Mouse (Mus musculus): ENCODE measurements around the gene Smug1. TPM values are rescaled to one million over a fixed set of nuclear protein-coding genes. Genes with fewer than 3 reads are reported as not detected.

The Smug1 gene
- total RNA-seq, 2 experiments from 2014 or later, result 17.7 to 19.0 TPM

DNA sequence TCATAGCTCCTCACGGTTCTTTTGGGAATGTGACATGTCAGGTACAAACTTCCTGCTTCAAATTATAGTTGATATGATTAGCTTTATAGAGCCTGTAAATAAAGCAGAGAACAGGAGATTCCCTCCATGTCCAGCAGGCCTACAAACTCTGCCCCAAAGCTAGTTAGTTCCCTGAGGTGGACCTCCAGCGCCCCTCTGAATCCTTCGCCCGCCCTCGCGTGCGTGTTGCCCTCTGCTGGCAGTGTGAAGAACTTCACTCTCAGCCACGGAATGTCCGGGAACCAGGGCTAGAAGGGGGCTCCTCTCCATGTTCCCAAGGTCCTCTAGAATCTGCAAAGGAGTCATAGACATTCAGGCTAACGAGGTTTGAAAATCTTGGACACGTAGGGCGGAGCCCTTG is 11.2 kb upstream of the Smug1 start:
- DNase-seq (ENCODE audit: low spot score in 2 of 2), result no peak

- DNase-seq (ENCODE audit: low spot score in 2 of 2), result no peak
Measured at GRCm38 (mm10) chr15:103177611-103178041, 10.7 kb upstream of the Smug1 start.

DNA sequence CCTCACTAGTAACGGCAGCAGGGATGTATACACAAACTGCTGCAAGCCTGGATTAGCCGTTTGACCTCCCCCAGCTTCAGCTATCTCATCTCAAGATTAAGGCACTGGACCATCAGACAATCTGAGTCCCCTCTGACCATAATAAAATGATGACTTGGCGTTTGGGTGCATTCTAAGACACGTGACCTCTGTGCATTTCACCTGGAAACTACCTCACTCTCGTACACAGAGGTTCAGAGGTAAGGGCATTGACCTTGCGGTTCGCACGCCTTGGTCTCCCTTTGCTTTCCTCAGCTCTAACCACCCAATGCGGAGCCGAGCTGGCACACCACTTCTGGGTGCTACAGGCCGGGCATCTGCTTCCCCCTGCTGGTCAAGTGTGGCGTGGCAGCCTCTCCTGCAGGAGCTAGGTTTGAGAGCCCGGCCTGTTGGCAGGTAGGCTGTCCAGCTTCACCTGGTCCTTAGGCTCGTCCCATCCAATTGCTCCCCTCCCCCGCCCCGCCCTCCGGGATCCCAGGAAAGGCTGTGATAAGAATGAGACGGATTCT is 10.1 kb upstream of the Smug1 start:
- peak; percentile 81 to 82 for DNase-seq (ENCODE audit: low spot score in 2 of 2)

- DNase-seq (ENCODE audit: low spot score in 2 of 2), result no peak
Measured at GRCm38 (mm10) chr15:103173251-103173650, 6.4 kb upstream of the Smug1 start.

DNA sequence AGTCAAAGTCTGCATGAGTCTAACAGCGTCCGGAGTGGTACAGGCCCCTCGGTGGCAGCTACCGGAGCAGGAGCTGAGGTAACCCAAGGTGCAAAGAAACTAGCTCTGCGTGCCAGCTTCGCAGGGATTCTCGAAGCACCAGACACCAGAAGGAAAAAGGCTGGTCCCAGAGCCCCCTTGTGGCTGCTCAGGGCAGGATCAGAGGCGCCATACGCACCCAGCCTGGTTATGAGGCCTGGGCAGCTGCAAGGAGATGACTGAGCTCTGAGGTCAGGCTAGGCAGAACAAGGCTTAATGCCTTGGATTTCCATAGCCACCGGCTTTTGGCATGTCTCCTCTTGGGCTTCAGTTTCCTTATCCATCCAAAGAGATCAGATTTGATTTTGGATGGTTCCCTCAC is 5.6 kb upstream of the Smug1 start:
- no peak for DNase-seq (ENCODE audit: low spot score in 2 of 2)

DNA sequence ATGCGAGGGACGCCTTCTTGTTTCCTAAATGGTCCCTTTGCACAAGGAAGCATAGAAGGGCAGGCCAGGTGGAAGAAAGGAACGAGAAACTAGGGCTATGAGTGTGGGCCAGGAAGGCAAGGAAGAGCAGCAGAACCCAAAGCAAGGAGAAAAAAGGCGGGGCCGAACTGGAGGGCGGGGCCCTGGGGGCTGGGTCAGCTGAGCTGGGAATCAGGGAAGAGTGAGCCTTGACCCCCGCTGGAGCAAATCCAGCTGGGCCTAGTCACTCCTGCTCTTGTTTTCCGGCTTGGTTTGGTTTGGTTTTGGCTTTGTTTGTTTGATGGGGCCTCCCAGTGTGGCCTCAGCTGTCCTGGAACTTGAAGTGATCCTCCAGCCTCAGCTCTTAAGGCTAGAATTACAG is 4.4 kb upstream of the Smug1 start:
- no peak for DNase-seq (ENCODE audit: low spot score in 2 of 2)

- DNase-seq (ENCODE audit: low spot score in 2 of 2), result no peak
Measured at GRCm38 (mm10) chr15:103170316-103170679, 3.4 kb upstream of the Smug1 start.

DNA sequence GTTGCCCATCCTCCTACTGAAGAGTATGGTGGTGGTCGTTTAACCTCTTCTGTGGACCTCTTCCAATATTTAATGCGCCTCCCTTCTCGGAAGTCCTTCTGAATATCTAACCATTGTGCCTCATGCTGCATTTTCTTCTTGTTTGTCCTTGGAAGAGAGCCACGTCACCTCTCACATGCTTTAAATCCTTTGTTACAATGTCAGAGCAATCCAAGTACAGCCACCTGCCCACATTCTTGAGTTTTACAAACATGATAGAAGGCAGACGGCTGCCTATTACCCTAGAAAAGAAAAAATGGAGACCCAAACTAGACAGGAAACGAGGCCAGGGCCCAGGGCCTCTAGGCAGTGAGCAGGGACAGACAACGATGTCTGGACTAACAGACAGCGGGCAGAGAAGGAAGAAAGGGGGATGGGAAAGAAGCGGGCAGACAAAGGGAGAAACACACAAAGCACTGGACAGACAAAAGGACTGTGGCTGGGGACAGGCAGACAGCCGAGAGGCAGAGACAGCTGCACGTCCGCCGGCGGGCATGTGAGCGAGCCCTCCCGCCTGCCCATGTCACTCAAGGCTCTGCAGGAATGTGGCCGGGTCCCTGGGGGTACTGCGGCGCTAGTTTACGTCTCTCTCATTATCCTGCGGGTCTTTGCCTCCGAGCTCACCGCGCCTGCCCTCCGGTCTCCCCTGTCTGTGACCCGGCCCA is 2.9 kb upstream of the Smug1 start:
- no peak for DNase-seq (ENCODE audit: low spot score in 2 of 2)

DNA sequence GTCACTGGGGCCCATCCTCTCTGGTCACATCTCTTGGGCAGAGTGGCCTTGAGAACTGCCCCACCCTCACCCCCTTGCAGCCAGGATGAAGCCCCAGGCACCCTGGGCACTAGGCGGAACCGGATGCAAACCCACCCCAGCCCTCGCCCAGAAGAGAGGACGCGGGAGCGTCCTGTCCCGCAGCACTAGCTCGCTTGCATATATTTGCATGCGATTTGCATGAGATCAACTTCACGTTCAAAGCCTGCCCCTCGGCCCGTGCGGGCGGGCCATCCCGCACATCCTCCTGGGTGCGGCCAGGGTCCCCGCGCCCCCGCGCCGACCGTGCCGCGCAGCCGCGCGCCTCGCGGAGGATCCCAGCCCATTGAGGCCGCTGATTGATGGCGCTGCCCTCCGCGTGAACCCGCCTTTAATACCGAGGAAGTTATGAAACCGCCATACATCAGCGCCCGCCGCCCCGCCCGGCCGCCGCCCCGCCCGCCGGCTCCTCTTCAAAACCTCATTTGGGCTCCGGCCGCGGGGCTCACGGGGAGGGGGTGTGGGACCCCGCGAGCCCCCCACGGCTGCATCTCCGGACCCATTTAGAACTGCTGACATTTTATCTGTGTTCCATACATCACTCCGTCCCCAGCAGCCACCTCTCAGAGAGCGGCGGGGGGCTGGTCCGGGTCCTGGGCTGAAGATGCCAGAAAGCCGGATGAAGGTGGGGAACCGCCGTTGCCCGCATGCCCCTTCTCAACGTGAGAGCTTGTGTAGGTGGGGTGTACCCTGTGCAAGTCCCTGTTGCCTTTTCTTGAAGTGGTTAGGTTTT is 2.1 kb upstream of the Smug1 start:
- DNase-seq (ENCODE audit: low spot score in 2 of 2), result no peak

DNA sequence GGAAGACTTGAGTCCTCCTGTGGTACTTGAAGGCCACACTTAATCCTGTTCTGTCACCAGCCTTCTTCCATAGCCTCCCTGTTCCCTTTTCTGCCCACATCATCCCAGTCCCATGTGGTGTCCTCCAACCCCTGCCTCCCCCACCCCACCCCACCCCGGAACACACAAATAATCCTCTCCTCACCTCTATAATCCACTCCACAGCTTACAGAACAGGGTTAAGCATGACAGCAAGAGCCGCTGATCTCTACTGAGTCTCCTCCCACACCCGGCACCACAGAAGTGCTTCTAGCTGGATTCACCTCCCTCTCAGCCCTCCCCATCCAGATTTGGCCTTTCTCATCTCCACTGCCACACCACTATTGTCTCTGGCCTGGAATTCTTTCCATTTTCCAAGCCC is 894 bp upstream of the Smug1 start:
- DNase-seq (ENCODE audit: low spot score in 2 of 2), result no peak

- no peak for DNase-seq (ENCODE audit: low spot score in 2 of 2)
Measured at GRCm38 (mm10) chr15:103165924-103166323, 968 bp downstream of the Smug1 start.

GRCm38 (mm10) chr15:103165379-103165778 is 1.5 kb downstream of the Smug1 start:
- peak; percentile 62 to 86 for DNase-seq (ENCODE audit: low spot score in 2 of 2)

DNA sequence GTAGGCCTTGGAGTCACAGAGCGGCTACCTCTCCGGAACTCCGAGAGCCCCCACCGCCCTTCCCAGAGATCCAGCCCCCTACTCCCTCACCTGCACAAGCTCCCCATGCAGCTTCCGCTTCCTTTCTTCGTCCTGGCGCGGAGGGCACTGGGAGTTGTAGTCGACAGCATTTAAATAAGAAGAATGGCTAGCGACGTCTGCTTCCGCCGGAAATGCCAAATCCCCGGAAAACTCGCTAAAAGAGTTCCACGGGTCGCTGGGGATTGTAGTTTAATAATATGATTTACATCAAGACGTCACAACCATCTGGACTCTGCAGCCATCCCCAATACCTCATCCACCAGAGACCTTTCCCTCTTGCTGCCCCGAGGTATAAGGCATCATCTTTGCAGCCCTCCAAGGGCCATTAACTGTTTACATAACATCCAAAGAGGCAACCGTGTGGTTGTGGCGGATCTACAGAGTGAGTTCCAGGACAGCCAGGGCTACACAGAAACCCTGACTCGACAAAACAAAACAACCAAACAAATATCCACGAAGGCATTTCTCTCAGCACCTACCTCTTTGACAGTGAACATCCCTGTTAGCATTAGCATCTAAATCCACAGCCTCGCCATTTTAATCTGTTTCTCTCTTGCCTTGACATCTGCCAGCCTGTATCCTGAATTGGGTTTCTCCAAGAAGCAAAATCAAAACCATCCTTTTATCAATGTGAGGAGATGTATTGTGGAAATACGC is 3.5 kb downstream of the Smug1 start:
- peak; percentile 58 to 76 for DNase-seq (ENCODE audit: low spot score in 2 of 2)

DNA sequence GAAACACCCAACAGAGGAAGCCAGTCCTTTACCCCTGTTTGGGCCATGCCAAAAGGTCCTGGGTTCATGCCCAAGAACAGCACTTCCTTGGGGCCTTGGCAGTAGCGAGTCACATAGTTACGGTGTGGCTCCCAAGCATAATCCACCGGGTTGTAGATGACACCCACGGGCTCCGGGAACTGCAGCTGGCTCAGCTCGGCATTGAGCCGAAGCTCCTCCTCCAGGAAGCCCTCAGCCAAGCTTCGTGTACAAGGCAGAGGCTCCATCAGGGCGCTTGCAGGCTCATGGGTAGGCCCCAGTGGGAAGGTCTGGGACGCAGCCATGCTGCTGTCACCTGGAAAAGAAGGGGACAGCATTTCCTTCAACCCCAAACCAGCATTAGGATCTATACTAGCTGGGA is 9.3 kb downstream of the Smug1 start:
- no peak for DNase-seq (ENCODE audit: low spot score in 2 of 2)

GRCm38 (mm10) chr15:103156890-103157289 is 10.0 kb downstream of the Smug1 start:
- DNase-seq (ENCODE audit: low spot score in 2 of 2), result no peak

DNA sequence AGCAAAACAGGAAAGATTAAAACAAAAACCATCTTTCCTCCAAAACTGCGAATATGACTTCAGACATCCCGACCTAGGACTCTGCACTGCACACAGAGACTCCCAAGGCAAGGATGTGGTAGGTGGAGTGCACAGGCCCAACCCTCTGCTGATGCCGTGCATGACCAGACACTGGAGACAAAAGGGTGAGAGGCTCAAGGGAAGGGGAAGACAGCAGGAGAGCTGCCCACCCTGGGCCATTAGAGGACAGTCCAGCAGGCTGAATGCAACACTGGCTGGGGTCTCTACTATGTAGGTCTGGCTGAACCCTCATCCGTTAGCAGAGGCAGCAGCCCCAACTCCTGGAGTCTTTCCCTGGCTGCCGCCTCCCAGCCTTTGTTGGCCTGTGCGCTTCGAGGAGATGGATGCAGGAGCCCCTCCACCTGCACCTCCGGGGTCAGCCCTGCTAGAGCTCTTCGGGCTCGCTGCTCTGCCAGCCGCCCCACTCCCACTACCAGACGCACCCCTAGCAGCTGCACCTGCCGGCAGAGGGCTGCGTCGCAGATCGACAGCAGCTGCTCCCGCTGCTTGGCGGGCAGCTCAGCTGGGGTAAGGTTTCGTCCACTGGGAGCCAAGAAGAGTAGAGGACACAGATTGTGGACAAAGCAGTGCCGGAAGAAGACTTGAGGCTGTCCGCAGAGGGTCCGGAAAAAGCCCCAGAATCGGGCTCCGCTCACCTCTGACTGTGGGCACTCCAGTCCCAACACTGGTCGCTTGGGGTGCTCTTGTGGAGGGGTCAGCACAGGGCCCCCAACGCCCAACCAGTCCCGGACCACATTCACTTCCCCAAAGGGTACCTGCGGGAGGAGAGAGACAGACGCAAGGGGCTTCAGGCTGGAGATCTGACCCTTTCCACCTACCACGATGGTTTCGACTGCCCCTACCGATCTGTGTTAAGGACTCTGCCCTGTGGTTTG is 11.2 kb downstream of the Smug1 start:
- no peak for DNase-seq (ENCODE audit: low spot score in 2 of 2)

GRCm38 (mm10) chr15:103152890-103153610 is 13.8 kb downstream of the Smug1 start:
- DNase-seq (ENCODE audit: low spot score in 2 of 2), result no peak

GRCm38 (mm10) chr15:103152371-103152770 is 14.5 kb downstream of the Smug1 start:
- DNase-seq (ENCODE audit: low spot score in 2 of 2), result no peak

DNA sequence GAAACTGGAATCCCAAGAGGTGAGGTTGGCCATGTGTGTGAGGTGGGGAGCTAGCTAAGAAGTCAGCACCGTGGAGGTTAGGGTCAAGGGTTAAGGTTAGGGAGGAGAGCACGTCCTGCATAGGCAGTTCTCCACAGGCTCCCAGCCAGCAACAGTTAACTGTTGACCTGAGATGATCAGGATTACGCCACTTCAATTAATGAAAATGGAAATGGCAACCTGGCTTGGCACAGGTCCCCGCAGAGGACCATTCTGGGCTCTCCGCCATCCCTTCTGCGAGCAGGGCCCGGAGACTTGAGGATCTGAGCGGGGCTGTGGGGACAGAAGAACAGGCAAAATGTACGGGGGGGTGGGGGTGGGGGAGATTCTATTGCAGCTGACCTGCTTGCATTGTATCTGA is 19.1 kb downstream of the Smug1 start:
- DNase-seq (ENCODE audit: low spot score in 2 of 2), result no peak

- DNase-seq (ENCODE audit: low spot score in 2 of 2), result no peak
Measured at GRCm38 (mm10) chr15:103147422-103147690, 19.5 kb downstream of the Smug1 start.

All from adrenal gland, postnatal 4 days (tissue).